Mouse (Mus musculus): ENCODE results near the gene Kcnt1. TPM values are rescaled to one million over a fixed set of nuclear protein-coding genes. Genes with fewer than 3 reads are reported as not detected.

Gene Kcnt1
- total and polyA plus RNA-seq, 2 experiments from 2014 or later: 0.27 to 1.0 TPM

DNA sequence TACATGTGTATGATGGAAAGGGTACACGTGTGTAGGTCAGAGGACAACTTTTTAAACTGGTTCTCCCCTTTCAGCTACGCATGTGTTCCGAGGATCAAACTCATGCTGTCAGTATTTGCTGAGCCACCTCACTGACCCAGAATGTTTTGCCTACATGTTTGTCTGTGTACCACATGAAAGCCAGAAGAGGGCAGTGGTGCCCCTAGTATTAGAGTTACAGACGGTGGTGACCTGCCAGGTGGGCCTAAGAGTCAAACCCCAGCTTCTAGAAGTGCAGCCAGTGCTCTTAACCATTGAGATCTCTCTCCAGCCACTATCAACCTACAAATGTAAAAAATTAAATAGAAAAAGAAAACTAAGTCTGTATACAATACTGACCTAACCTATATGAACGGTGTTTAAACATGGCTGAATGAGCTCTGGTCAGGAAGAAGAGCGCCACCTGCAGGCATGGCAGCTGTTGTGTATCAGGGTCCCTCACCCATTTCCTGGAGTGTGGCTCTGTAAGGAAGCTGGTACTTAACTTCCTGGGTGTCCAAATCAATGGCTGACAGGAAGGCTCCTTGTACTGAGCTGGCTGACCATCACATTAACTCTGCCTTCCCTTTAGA is 67.8 kb downstream of the Kcnt1 start:
- Histone ChIP-seq H3K36me3 (replicated peaks; ENCODE audit: control insufficient read depth, insufficient read depth, low read length) (peaks cover 68% of the 10 kb centered on the region), H3K9ac (replicated peaks; ENCODE audit: low read depth, low read length) (no peak overlapping the region)
- ATAC-seq (ENCODE audit: insufficient read depth, low read depth): no peak

GRCm38 (mm10) chr2:25940503-25940902 is 77.0 kb downstream of the Kcnt1 start:
- Histone ChIP-seq H3K9ac (replicated peaks; ENCODE audit: low read depth, low read length) (no peak overlapping the region), H3K4me3 (ENCODE audit: low read depth, low read length) (no peak overlapping the region), H3K27ac (ENCODE audit: low read depth) (peak overlapping the region; percentile 25; the same call in 1 of the 2 replicates), H3K36me3 (replicated peaks; ENCODE audit: control insufficient read depth, insufficient read depth, low read length) (peaks cover 74% of the 10 kb centered on the region), H3K4me2 (ENCODE audit: low read depth, low read length) (no peak overlapping the region), H3K27me3 (ENCODE audit: control insufficient read depth, insufficient read depth, low read length) (no peaks in the 10 kb centered on the region), H3K9me3 (replicated peaks; ENCODE audit: control insufficient read depth, low read length) (no peaks in the 10 kb centered on the region), H3K4me1 (ENCODE audit: control insufficient read depth, insufficient read depth) (no peaks in the 10 kb centered on the region)
- no peak for ATAC-seq (ENCODE audit: insufficient read depth, low read depth)
- no peak for TF ChIP-seq EP300 (IDR thresholded peaks at IDR 0.05; ENCODE audit: low read depth)
- TF ChIP-seq CTCF (IDR thresholded peaks at IDR 0.05; ENCODE audit: low read depth): no peak
- DNase-seq (ENCODE audit: low spot score): no peak
- 74% methylated on average over 6 of the region's 6 CpGs for WGBS

More for the DNA sequence above, 67.8 kb downstream of the Kcnt1 start:
- Histone ChIP-seq H3K9me3 (replicated peaks; ENCODE audit: control insufficient read depth, low read length) (no peaks in the 10 kb centered on the region), H3K4me2 (ENCODE audit: low read depth, low read length) (no peak overlapping the region), H3K4me3 (ENCODE audit: low read depth, low read length) (no peak overlapping the region), H3K27ac (ENCODE audit: low read depth) (no peak overlapping the region), H3K4me1 (ENCODE audit: control insufficient read depth, insufficient read depth) (no peaks in the 10 kb centered on the region), H3K27me3 (ENCODE audit: control insufficient read depth, insufficient read depth, low read length) (no peaks in the 10 kb centered on the region)
- 83% methylated on average over 6 of the region's 6 CpGs for WGBS
- TF ChIP-seq CTCF (IDR thresholded peaks at IDR 0.05; ENCODE audit: low read depth): no peak; the same call in none of the 2 replicates
- TF ChIP-seq EP300 (IDR thresholded peaks at IDR 0.05; ENCODE audit: low read depth): no peak
- DNase-seq (ENCODE audit: low spot score): no peak

DNA sequence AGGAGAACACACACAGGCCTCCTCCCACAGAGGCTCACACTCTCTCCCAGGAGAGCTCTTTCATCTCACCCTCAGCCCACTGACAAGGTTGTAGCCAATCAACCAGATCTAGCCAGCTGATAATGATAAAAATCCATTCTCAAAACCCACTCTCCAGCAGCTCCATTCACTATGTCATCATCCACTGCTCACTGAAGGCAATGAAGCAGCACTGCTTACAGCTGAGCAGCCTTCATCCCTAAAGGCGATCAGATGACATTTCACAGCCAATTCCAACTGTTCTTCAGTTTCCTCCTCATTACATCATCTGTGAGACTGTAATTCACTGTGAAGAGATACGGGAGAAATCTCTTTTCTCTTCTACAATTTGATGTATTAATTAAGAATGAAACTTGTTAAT is 80.3 kb downstream of the Kcnt1 start:
- Histone ChIP-seq H3K9ac (replicated peaks; ENCODE audit: low read depth, low read length) (no peak overlapping the region), H3K36me3 (replicated peaks; ENCODE audit: control insufficient read depth, insufficient read depth, low read length) (peaks cover 50% of the 10 kb centered on the region), H3K4me3 (ENCODE audit: low read depth, low read length) (no peak overlapping the region), H3K27ac (ENCODE audit: low read depth) (no peak overlapping the region), H3K9me3 (replicated peaks; ENCODE audit: control insufficient read depth, low read length) (no peaks in the 10 kb centered on the region), H3K4me2 (ENCODE audit: low read depth, low read length) (no peak overlapping the region), H3K4me1 (ENCODE audit: control insufficient read depth, insufficient read depth) (no peaks in the 10 kb centered on the region), H3K27me3 (ENCODE audit: control insufficient read depth, insufficient read depth, low read length) (no peaks in the 10 kb centered on the region)
- DNase-seq (ENCODE audit: low spot score) (no peak), ATAC-seq (ENCODE audit: insufficient read depth, low read depth) (no peak)
- TF ChIP-seq CTCF (IDR thresholded peaks at IDR 0.05; ENCODE audit: low read depth) (no peak), EP300 (IDR thresholded peaks at IDR 0.05; ENCODE audit: low read depth) (no peak)
- WGBS: 80% methylated on average over 2 of the region's 2 CpGs

GRCm38 (mm10) chr2:25947950-25948349 is 84.4 kb downstream of the Kcnt1 start:
- no peak overlapping the region for H3K9ac ChIP-seq (replicated peaks; ENCODE audit: low read depth, low read length)
- H3K36me3 ChIP-seq (replicated peaks; ENCODE audit: control insufficient read depth, insufficient read depth, low read length): peaks cover 58% of the 10 kb centered on the region
- ATAC-seq (ENCODE audit: insufficient read depth, low read depth) (no peak), DNase-seq (ENCODE audit: low spot score) (no peak)
- H3K27me3 ChIP-seq (ENCODE audit: control insufficient read depth, insufficient read depth, low read length): no peaks in the 10 kb centered on the region
- H3K9me3 ChIP-seq (replicated peaks; ENCODE audit: control insufficient read depth, low read length): no peaks in the 10 kb centered on the region
- no peak overlapping the region for H3K4me3 ChIP-seq (ENCODE audit: low read depth, low read length)
- 76% methylated on average over 3 of the region's 3 CpGs for WGBS
- no peak overlapping the region for H3K4me2 ChIP-seq (ENCODE audit: low read depth, low read length)
- H3K27ac ChIP-seq (ENCODE audit: low read depth): no peak overlapping the region
- TF ChIP-seq EP300 (IDR thresholded peaks at IDR 0.05; ENCODE audit: low read depth): no peak
- TF ChIP-seq CTCF (IDR thresholded peaks at IDR 0.05; ENCODE audit: low read depth): peak; percentile 43
- H3K4me1 ChIP-seq (ENCODE audit: control insufficient read depth, insufficient read depth): no peaks in the 10 kb centered on the region

GRCm38 (mm10) chr2:25949291-25949690 is 85.8 kb downstream of the Kcnt1 start:
- WGBS: 92% methylated on average over 3 of the region's 3 CpGs
- no peak overlapping the region for H3K4me2 ChIP-seq (ENCODE audit: low read depth, low read length)
- no peak overlapping the region for H3K27ac ChIP-seq (ENCODE audit: low read depth)
- no peaks in the 10 kb centered on the region for H3K9me3 ChIP-seq (replicated peaks; ENCODE audit: control insufficient read depth, low read length)
- no peak overlapping the region for H3K4me3 ChIP-seq (ENCODE audit: low read depth, low read length)
- no peak for ATAC-seq (ENCODE audit: insufficient read depth, low read depth)
- H3K27me3 ChIP-seq (ENCODE audit: control insufficient read depth, insufficient read depth, low read length): no peaks in the 10 kb centered on the region
- H3K36me3 ChIP-seq (replicated peaks; ENCODE audit: control insufficient read depth, insufficient read depth, low read length): peaks cover 53% of the 10 kb centered on the region
- H3K9ac ChIP-seq (replicated peaks; ENCODE audit: low read depth, low read length): no peak overlapping the region
- H3K4me1 ChIP-seq (ENCODE audit: control insufficient read depth, insufficient read depth): no peaks in the 10 kb centered on the region
- DNase-seq (ENCODE audit: low spot score): no peak
- no peak for TF ChIP-seq EP300 (IDR thresholded peaks at IDR 0.05; ENCODE audit: low read depth)
- TF ChIP-seq CTCF (IDR thresholded peaks at IDR 0.05; ENCODE audit: low read depth): no peak

Other genes with a start within 250 kb of the Kcnt1 start
- not detected in 2 replicates for gene Ccdc183, start 246.1 kb upstream of the Kcnt1 start, total RNA-seq (2014; rRNA removed; ENCODE audit: low replicate concordance)
- gene Ccdc183, start 246.1 kb upstream of the Kcnt1 start, polyA plus RNA-seq (2015; fragmentation: Nextera tagmentation; extraction: Ambion mirVana): 0.22 and 0.23 TPM in 2 replicates
- 36.6 and 42.3 TPM in 2 replicates for gene Tmem141, start 241.7 kb upstream of the Kcnt1 start, total RNA-seq (2014; rRNA removed; ENCODE audit: low replicate concordance)
- 36.8 and 38.4 TPM in 2 replicates for gene Tmem141, start 241.7 kb upstream of the Kcnt1 start, polyA plus RNA-seq (2015; fragmentation: Nextera tagmentation; extraction: Ambion mirVana)
- gene Fcna, start 235.7 kb upstream of the Kcnt1 start, total RNA-seq (2014; rRNA removed; ENCODE audit: low replicate concordance): 1.4 and 4.8 TPM in 2 replicates
- gene Fcna, start 235.7 kb upstream of the Kcnt1 start, polyA plus RNA-seq (2015; fragmentation: Nextera tagmentation; extraction: Ambion mirVana): 1.9 and 3.4 TPM in 2 replicates
- not detected in 2 replicates for gene Lcn8, start 210.6 kb upstream of the Kcnt1 start, total RNA-seq (2014; rRNA removed; ENCODE audit: low replicate concordance)
- not detected in 2 replicates for gene Lcn8, start 210.6 kb upstream of the Kcnt1 start, polyA plus RNA-seq (2015; fragmentation: Nextera tagmentation; extraction: Ambion mirVana)
- not detected in 2 replicates for gene Lcn5, start 205.8 kb upstream of the Kcnt1 start, total RNA-seq (2014; rRNA removed; ENCODE audit: low replicate concordance)
- not detected in 2 replicates for gene Lcn5, start 205.8 kb upstream of the Kcnt1 start, polyA plus RNA-seq (2015; fragmentation: Nextera tagmentation; extraction: Ambion mirVana)
- gene Lcn6, start 186.9 kb upstream of the Kcnt1 start, total RNA-seq (2014; rRNA removed; ENCODE audit: low replicate concordance): not detected in 2 replicates
- gene Lcn6, start 186.9 kb upstream of the Kcnt1 start, polyA plus RNA-seq (2015; fragmentation: Nextera tagmentation; extraction: Ambion mirVana): not detected in 2 replicates
- not detected in 2 replicates for gene Lcn10, start 181.0 kb upstream of the Kcnt1 start, total RNA-seq (2014; rRNA removed; ENCODE audit: low replicate concordance)
- gene Lcn10, start 181.0 kb upstream of the Kcnt1 start, polyA plus RNA-seq (2015; fragmentation: Nextera tagmentation; extraction: Ambion mirVana): not detected in 2 replicates
- gene Obp2a, start 163.7 kb upstream of the Kcnt1 start, total RNA-seq (2014; rRNA removed; ENCODE audit: low replicate concordance): not detected in 2 replicates
- not detected in 2 replicates for gene Obp2a, start 163.7 kb upstream of the Kcnt1 start, polyA plus RNA-seq (2015; fragmentation: Nextera tagmentation; extraction: Ambion mirVana)
- gene Bmyc, start 157.0 kb upstream of the Kcnt1 start, total RNA-seq (2014; rRNA removed; ENCODE audit: low replicate concordance): 6.3 and 15.9 TPM in 2 replicates
- gene Bmyc, start 157.0 kb upstream of the Kcnt1 start, polyA plus RNA-seq (2015; fragmentation: Nextera tagmentation; extraction: Ambion mirVana): 35.3 and 38.7 TPM in 2 replicates
- gene Obp2b, start 126.7 kb upstream of the Kcnt1 start, total RNA-seq (2014; rRNA removed; ENCODE audit: low replicate concordance): not detected in 2 replicates
- not detected in 2 replicates for gene Obp2b, start 126.7 kb upstream of the Kcnt1 start, polyA plus RNA-seq (2015; fragmentation: Nextera tagmentation; extraction: Ambion mirVana)
- gene Lcn3, start 98.2 kb upstream of the Kcnt1 start, total RNA-seq (2014; rRNA removed; ENCODE audit: low replicate concordance): not detected in 2 replicates
- not detected in 2 replicates for gene Lcn3, start 98.2 kb upstream of the Kcnt1 start, polyA plus RNA-seq (2015; fragmentation: Nextera tagmentation; extraction: Ambion mirVana)
- not detected in 2 replicates for gene Lcn11, start 86.7 kb upstream of the Kcnt1 start, total RNA-seq (2014; rRNA removed; ENCODE audit: low replicate concordance)
- gene Lcn11, start 86.7 kb upstream of the Kcnt1 start, polyA plus RNA-seq (2015; fragmentation: Nextera tagmentation; extraction: Ambion mirVana): not detected in 2 replicates
- gene Gm13539, start 81.5 kb upstream of the Kcnt1 start, total RNA-seq (2014; rRNA removed; ENCODE audit: low replicate concordance): not detected in 2 replicates
- gene Gm13539, start 81.5 kb upstream of the Kcnt1 start, polyA plus RNA-seq (2015; fragmentation: Nextera tagmentation; extraction: Ambion mirVana): not detected in 2 replicates
- gene Glt6d1, start 47.9 kb upstream of the Kcnt1 start, total RNA-seq (2014; rRNA removed; ENCODE audit: low replicate concordance): not detected in 2 replicates
- gene Glt6d1, start 47.9 kb upstream of the Kcnt1 start, polyA plus RNA-seq (2015; fragmentation: Nextera tagmentation; extraction: Ambion mirVana): not detected in 2 replicates
- not detected in 2 replicates for gene Lcn9, start 40.6 kb upstream of the Kcnt1 start, total RNA-seq (2014; rRNA removed; ENCODE audit: low replicate concordance)
- not detected in 2 replicates for gene Lcn9, start 40.6 kb upstream of the Kcnt1 start, polyA plus RNA-seq (2015; fragmentation: Nextera tagmentation; extraction: Ambion mirVana)
- gene Sohlh1, start 16.5 kb upstream of the Kcnt1 start, total RNA-seq (2014; rRNA removed; ENCODE audit: low replicate concordance): not detected in 2 replicates
- not detected in 2 replicates for gene Sohlh1, start 16.5 kb upstream of the Kcnt1 start, polyA plus RNA-seq (2015; fragmentation: Nextera tagmentation; extraction: Ambion mirVana)
- 8.9 and 12.7 TPM in 2 replicates for gene Camsap1, start 119.5 kb downstream of the Kcnt1 start, total RNA-seq (2014; rRNA removed; ENCODE audit: low replicate concordance)
- 5.7 TPM in 2 replicates for gene Camsap1, start 119.5 kb downstream of the Kcnt1 start, polyA plus RNA-seq (2015; fragmentation: Nextera tagmentation; extraction: Ambion mirVana)
- 99.4 and 120 TPM in 2 replicates for gene Ubac1, start 158.0 kb downstream of the Kcnt1 start, total RNA-seq (2014; rRNA removed; ENCODE audit: low replicate concordance)
- 119 and 120 TPM in 2 replicates for gene Ubac1, start 158.0 kb downstream of the Kcnt1 start, polyA plus RNA-seq (2015; fragmentation: Nextera tagmentation; extraction: Ambion mirVana)

Measured in heart, postnatal 0 days (tissue).